Mouse (Mus musculus): ENCODE data around the gene Tgfb2.
A peak's percentile ranks its signal among the peaks of the same experiment; 100 is the strongest.

Gene Tgfb2

DNA sequence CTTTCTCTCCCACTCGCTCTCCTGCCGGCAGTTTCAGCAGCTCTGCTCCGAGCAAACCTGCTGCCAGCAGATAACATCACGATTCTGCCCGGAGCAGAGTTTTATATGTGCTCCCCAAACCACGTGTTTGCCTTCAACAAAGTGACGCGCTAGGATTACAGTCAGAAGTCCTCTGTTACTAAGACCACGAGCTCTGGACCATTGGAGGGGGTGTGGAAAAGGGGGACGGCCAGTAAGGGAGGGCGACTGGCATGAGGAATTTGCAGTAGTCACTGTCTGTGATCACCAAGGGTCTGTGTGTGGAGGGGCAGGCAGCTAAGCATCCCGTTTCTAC lies at the start of gene Tgfb2:
Gene Tgfb2, minus strand, starts transcription at position 75 of the 334 bp plus-strand sequence.
- no peak for DNase-seq (ENCODE audit: low read depth, low spot score)

DNA sequence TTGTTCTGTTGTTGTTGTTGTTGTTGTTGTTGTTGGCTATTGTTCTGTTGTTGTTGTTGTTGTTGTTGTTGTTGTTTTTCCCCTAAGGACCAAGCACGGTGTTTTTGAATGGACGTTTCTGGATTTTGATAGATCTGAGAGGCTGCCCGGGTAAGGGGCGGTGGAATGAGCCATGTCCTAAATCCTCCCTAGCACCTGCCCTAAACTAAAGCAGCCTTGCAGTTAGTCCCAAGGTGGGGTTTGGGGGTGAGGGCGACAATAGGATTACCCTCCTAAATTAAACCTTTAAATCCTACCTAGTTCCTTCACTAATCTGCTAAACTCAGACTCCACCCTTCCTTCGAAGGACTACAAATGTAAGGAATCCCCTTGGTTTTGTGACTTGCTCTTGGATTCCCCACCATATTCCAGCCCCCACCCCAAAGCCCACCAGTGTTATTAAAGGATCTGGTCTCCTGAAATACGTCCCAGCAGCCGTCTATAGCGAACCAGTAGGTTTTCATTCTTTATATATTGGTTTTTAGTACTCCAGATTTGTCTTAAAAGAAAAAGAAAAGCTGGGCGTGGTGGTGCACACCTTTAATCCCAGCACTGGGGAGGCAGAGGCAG lies 44.0 kb upstream of the Tgfb2 start:
- peak; percentile 56 for DNase-seq (ENCODE audit: low read depth, low spot score)

DNA sequence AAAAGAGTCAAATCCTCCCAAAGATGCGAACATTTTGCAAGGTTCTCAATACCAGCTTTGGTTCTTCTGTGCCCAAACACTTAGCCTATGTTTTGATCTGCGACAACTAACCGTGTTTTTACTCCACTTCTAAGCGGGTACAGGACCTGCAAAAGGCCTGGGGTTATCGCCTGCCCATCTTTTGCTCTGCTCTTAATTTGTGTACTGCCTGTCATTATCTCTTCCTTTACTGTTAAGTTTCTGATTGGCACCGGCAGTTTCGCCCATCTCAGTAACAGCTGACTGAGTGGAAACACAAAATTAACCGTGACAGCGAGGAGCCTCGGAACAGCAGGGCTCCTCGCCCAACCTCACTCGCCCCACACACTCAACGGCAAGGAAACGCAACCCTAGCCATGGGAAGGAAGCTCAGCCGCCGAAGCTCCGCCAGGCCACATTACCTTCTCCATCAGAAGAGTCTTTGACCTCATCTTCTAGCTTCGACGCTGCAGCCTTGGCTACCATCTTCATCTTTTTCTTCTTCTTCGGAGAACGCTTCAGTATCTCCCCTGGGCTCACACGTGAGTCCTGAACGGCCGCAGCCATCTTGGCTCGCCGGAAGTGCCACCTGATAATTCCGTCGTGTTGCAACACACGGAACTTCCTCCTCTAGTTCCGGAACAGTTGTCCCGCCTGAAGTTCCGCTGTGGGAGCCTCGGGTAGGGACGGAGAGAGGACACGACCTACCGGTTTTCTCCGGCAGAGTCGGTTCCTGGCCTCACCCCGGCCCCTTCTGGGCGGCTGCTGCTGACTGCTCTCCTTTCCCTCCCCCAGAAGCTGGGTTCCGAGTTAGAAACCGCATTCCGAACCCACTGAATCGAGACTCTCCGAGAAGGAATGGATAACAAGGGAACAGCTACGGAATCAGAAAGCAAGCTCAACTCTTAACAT lies 43.2 kb upstream of the Tgfb2 start, which contains the start of gene Rrp15:
Gene Rrp15, minus strand, starts transcription at position 635 of the 930 bp plus-strand sequence.
- DNase-seq (ENCODE audit: low read depth, low spot score): peak; percentile 86

DNA sequence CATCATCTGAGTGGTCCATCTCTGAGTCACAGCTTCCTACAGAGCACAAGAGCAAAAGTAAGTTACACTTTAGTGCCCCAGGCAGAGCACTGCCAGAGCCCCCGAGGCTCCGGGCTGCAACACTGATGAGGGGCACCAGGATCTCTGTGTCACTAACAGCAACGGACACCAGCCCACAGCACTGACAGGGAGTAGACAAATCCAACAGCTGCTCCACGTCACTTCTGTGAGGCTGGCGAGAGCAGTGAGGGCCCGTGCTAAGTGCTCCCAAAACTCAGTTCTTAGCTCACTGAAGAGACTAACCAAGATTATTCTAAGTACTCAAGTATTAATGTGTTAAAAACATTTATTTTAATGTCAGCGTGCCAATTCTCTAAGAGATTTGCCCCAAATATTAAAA lies 34.0 kb upstream of the Tgfb2 start:
- no peak for DNase-seq (ENCODE audit: low read depth, low spot score)

DNA sequence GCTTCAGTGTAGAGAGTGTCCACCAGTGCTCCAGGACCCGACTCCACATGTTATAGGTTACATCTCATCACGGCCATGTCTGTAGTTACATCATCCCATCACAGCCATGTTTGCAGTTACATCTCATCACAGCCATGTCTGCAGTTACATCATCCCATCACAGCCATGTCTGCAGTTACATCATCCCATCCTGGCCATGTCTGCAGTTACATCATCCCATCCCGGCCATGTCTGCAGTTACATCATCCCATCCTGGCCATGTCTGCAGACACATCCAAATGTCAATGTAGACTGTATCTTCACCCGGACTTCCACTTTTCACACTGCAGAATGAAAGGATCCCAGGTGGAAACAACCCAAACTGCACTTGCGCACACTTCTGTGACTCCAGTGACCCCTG lies 29.7 kb upstream of the Tgfb2 start:
- no peak for DNase-seq (ENCODE audit: low read depth, low spot score)

DNA sequence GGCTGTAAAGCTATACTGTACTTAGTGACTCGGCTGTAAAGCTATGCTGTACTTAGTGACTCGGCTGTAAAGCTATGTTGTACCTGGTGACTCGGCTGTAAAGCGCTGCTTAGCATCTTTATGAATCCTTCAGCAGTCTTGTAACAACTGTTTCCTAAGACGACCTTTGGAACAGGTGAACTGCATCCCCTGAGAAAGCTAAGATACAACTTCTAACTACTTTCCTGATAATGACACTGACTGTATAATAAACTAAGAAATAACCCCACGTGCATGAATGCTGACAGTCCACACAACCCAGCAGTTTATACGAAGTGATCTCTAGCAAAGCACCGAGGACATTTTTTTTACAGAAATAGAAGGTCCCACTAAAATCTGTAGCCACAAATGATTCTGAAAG lies 27.3 kb upstream of the Tgfb2 start:
- DNase-seq (ENCODE audit: low read depth, low spot score): no peak

DNA sequence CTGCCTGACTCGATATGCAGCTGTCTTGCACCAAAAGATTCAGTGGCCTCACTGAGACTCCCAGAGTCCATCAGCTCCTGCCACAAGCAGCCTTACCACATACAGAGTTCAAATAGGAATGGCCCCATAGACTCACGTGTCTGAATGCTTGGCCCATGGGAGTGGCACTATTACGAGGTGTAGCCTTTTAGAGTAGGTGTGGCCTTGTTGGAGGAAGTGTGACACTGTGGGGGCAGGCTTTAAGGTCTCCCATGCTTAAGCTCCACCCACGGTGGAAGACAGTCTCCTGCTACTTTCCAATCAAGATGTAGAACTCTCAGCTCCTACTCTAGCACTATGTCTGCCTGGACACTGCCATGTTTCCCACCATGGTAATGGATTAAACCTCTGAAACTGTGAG lies 23.0 kb upstream of the Tgfb2 start:
- no peak for DNase-seq (ENCODE audit: low read depth, low spot score)

DNA sequence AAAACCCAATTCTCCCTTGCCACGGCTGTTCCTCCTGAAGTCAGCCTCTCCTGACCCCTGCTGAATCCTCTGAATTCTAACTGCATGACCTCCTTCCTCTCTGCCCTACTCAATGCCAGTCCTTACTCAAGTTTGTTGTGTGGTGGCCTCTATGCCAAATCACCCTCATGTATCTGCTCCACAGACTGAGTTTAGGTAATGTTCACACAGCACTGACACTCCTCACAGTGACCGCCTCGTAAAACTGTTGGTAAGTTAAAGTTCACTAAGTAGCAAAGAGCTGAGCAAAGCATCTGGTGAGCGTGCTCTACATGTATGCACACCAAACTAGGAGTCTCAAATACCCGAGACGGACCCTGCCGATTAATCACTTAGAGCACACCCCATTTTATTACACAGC lies 20.3 kb upstream of the Tgfb2 start:
- DNase-seq (ENCODE audit: low read depth, low spot score): no peak

DNA sequence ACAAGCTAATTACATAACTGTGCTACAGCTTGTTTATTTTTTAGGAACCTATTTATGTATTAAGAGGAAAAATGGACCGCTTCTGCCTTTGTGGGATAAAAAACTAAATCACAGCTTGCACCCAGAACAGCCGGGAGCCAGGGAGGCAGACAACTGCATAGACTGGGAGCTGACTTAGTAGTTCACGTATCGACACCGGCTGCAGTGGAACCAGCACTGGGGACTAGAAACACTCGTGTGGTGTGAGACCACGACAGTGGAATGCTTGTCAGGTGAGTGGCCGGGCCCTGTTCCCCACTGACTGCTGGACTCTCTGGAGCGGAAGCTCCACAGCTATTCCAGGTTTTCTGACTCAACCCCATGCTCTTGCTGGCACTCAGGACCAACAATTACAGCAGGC lies 16.5 kb upstream of the Tgfb2 start:
- no peak for DNase-seq (ENCODE audit: low read depth, low spot score)

DNA sequence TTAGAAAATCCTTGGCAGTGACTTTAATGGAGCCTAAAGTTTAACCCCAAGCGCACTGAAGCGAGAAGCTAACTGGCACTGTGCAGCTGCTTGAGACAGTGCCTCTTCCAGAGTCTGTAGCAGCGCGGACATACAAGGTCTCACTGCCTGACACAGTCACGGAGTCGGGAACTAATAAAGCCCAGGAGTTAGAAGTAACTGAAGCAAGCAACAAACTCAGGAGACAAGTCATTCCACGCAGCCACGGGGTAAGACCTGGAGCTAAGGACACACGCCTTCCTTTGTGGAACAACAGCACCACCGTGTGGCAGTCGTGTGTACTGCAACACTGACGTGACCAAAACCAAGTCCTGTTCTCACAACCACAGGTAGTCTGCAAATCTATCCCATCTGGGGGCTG lies 16.1 kb upstream of the Tgfb2 start:
- peak; percentile 68 for DNase-seq (ENCODE audit: low read depth, low spot score)

DNA sequence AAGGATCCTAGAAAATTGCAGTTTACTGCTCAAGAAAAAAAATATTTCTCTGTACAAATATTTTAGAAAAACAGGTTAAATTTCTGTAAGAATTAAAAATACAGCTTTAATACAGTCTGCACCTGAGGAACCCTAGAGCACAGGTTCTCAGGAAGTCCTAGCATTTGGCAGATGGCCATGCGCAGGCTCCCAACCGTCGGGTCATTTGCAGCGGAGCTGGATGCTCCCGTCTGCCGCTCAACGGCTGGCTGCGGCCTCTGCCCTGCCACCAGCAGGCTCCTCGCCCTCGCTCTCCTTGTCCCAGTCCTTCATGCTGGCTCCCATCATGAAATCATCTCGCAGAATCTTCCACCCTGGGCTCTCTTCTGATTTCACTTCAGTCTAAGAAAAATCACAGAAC lies 15.4 kb upstream of the Tgfb2 start:
- no peak for DNase-seq (ENCODE audit: low read depth, low spot score)

DNA sequence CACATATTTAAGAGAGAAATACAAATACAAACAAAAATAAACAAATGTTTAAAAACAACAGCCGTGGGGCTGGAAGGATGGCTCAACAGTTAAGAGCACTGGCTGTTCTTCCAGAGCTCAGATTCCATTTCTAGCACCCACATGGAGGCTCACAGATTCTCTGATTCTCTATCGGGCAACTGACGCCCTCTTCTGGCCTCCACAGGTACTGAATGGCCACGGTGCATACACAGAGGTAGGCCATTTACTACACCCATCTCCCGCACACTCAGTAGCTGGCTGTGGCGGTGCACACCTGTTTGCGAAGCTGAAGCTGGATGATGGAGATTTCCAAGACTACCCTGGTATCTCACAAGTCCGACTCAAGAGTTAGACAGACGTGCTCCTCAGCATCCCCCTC lies 13.9 kb upstream of the Tgfb2 start:
- DNase-seq (ENCODE audit: low read depth, low spot score): no peak

DNA sequence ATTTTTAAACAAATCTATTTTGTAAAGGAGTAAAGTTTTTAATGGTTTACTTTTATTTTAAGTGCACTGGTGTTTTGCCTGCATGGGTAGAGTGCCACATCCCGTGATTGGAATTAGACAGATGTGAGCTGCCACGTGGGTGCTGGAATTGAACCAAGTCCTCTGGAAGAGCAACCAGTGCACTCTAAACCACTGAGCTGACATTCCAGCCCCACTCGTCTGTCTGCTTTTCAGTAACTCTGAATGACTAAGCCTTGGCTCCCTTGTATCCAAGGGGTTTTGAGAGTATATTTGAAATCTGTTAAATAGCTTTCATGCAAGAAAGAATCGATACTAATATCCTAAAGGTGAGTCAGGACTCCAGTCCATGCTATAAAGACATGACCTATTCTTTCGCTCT lies 13.1 kb upstream of the Tgfb2 start:
- DNase-seq (ENCODE audit: low read depth, low spot score): no peak

DNA sequence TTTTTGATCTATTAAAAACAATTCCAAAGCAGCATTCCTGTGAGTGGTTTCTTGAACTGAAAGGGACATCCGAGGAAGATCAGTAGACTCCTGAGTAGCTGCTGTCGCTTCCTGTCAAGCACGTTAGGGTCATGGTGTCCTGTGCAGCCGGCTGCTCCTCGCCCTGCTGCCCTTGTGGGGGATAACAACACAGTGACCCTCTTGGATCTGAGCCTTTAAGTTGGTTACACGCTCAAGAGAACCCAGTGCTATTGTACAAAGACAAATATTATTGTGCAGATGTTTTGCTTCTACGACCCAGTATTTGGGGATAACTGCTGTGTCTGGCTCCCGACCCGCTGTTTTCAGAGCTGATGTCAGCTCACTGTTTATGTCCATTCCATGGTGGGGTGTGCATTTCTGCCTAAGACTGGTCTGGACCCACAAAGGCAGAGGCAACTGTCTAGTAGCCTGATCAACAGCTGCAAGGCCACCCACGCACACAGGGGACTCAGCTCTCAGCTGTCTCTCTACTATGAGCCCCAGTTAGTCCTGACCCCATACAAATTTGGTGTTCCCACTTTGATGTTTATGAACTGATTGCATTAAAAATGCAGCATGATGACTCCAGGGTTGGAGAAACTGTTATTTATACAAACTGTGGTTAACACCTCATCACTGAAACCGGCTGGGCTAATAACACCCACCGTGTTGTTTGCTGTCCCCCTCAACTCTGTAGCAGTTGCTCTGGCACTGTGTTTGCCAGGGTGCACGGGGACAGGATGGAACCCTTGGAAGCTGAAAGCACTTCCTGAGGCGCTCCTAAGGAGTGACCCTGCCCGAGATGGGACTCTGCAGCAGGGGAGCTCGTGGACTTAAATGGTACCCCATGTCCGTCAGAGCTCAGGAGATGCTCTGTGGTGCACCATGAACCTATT lies 9.4 kb upstream of the Tgfb2 start:
- DNase-seq (ENCODE audit: low read depth, low spot score): no peak

DNA sequence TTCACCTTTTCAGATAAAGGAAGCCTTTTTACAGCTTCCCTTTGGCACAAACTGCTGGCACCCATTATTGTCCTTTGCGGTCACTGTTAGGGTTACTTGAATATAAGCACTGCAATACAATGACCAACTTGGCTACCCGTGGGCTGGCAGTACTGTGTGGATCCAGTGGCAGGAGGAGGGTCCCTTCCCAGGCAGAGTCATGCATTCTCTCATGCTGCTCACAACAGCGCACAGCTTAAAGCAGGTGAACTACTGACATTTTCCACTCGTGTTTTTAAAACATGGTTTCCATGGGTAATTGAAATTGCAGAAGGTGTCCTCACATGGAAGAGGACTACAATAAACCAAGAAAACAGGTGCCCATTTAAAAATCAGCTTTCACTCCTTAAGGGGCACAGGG lies 8.4 kb upstream of the Tgfb2 start:
- DNase-seq (ENCODE audit: low read depth, low spot score): no peak

DNA sequence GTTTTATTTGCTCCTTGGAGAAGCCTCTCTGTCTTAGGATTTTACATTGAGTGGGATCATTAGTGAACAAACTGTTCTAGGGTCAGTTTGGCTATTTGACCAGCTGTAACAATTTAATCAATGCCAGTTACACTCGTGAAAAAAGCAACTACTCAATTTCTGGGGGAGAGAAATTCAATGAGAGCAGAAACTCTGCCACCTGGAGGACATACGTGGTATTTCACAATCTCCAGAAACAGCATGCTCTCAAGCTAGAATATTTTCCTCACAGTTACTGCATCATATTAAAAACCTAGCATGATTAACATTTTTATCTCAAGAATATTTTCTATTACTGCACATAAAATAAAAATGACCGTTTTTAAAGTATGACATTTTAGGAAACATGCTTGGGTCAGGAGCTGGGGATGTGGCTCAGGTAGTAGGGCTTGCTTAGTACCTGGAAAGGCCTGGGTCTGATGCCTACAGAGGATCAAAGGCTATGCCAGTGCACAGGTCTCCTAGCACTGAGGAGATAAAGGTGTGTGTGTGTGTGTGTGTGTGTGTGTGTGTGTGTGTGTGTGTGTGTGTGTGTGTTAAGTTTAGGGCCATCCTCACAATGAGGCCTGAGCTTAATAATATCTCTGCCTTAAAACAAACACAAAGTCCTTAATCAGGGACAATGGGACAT lies 7.1 kb upstream of the Tgfb2 start:
- DNase-seq (ENCODE audit: low read depth, low spot score): no peak

DNA sequence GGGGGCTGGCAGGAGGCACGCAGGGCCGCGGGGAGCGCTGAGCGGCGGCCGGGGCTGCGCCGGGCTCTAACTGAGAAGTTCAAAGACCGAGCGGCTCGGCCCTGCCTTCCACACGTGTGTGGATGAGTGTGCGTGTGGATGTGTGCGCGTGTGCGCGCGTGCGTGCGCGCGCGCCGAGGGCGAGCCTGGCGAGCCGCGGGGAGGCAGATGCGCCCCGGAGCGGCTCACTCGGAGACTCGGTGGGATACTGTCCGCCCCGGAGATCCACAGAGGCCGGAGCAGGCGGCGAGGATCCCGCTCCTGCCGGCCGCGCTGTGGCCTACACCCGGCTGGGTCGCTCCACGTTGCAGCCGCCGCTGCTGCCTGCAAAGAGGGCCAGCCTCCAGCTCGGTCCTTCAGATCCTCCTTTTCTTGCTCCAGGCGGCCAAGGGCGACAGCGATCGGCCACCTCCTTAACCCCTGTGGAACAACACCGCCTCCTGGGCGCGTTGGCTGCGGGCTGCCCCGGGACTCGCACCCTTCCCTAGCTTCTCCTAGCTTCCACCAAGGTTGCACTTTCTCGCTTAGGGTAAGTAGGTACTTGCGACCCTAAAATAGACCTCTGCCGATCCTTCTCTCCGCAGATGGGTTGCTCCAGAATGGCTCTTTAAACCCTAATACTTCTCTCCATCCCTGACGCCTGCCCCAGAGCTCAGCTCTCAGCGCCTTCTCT lies 430 bp downstream of the Tgfb2 start:
- no peak for DNase-seq (ENCODE audit: low read depth, low spot score)

DNA sequence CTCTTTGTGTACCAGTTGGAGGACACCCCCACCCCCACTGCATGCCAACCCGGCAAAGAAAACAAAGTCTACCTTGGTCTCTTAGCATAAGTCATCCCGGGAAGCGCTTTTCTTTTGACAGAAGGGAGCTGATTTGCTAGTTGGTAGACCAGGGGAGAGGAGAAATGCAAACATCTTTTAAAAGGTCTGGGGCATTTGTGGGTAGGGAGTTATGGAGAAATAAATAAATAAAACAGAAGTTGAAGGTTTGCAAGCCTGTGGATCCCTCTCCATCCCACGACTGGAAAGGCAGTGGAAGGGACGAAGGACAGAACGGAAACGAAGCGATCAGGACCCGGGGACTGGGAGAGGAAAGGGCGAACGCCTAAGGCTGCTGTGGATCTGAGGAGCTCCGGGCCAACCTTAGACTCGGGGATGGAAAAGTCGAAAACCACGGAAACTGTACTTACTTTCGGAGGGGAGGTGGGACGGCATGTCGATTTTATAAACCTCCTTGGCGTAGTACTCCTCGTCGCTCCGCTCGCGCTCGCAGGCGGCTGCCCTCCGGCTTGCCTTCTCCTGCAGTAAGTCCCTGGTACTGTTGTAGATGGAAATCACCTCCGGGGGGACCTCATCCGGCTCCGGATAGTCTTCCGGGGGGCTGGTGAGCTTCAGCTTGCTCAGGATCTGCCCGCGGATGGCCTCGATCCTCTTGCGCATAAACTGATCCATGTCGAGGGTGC lies 1.6 kb downstream of the Tgfb2 start:
- no peak for DNase-seq (ENCODE audit: low read depth, low spot score)

DNA sequence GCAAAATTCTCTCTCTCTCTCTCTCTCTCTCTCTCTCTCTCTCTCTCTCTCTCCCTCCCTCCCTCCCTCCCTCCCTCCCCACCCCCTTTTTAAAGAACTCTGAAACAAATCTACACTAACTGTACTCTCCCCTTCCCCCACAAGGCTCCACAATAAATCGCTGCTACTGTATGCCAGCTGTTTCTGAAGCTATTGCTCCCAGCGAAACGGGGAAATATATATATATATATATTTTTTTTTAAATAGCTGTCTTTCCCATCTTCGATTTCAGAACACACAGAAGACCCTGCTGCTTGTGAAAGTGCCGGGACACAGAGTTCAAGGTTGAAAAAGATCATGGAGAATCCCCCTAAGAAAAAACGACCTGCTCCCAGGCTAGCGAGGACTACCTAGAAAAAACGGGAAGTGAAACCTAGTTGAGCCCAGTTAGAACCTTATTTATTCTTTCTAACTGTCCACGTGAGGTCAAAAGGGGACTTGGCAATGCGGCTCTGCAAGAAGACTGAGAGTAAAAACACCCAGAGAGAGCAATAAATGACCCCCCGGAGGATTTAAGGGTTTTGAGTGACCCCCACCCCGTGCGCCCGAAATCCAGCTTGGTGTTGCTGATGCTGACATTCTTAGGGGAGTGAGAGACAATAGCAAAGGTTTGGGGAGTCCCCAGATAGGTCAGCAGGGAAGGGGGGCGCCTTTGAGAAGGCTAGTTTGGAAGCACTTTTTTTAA lies 2.4 kb downstream of the Tgfb2 start:
- DNase-seq (ENCODE audit: low read depth, low spot score): no peak

Data from retina, adult 2 months (tissue).